ENCODE assay signal across 22 mouse cellular contexts in genomic region chr12:70097316-70097715, GRCm38 (mm10). TPM values are rescaled to one million over a fixed set of nuclear protein-coding genes. Genes with fewer than 3 reads are reported as not detected.
A peak's percentile ranks its signal among the peaks of the same experiment; 100 is the strongest.
DNase-seq lines count a peak whose midpoint lies in the region; ATAC-seq lines count a peak whose summit lies in the region.
"Had no signal": no experiment of that assay in that cellular context is flagged by ENCODE, and none has a peak within 500 bp of the region (broad histone marks: within the 10 kb centered on the region; RNA-seq: fewer than 3 reads in every experiment).

No protein-coding gene starts in this region.

- no peak for DNase-seq in frontal cortex, postnatal 36 days (ENCODE audit: low spot score in 2 of 2)
- DNase-seq in 3134 (ENCODE audit: extremely low read depth, insufficient read length, low spot score), result peak; percentile 25
- DNase-seq in adrenal gland, adult 18-20 months (ENCODE audit: low spot score in 2 of 2), result peak; percentile 37 to 66
- DNase-seq in adrenal gland, postnatal 36 days, result peak; percentile 88
- DNase-seq in layer of hippocampus, adult 9-10 months (ENCODE audit: low spot score), result no peak
- DNase-seq in liver, result no peak
- DNase-seq: B cell, adult 2 months; cerebellum, adult 9-11 months; kidney, adult 2 months; kidney, postnatal 10 days; liver, postnatal 0 days; lung, postnatal 10 days; right cerebral cortex, postnatal 4 days; thymus, postnatal 25 days had no signal

- ATAC-seq in frontal cortex, adult (ENCODE audit: low TSS enrichment), result 0 out of 2 replicates have a peak, but pooled peaks have one; percentile 28
- ATAC-seq: activated CD4-positive, CD25-positive, alpha-beta regulatory T cell, adult 4 months; forebrain, embryonic 16.5 days; inflammation-experienced regulatory T-cells, adult 6 months; liver, postnatal 0 days; midbrain, embryonic 16.5 days had no signal

RNA-seq across cellular contexts. Expression of gene Nin, which starts 16.2 kb away (rescaled TPM):
- total RNA-seq in adrenal gland, adult 18-20 months (2021), result 10 to 100 TPM; 25.6 to 27.8 TPM
- 10 to 100 TPM; 31.2 to 39.4 TPM for total RNA-seq in adrenal gland, postnatal 36 days (2021)

RNA-seq across cellular contexts. Expression of gene Abhd12b, which starts 56.6 kb away (rescaled TPM):
- total RNA-seq in adrenal gland, adult 18-20 months (2021), result not detected
- not detected for total RNA-seq in adrenal gland, postnatal 36 days (2021)
- total RNA-seq: CH12.LX; gastrocnemius, postnatal 4 days; layer of hippocampus, postnatal 14 days had no signal

Comparison
In these comparisons a context has a peak if more than half of its experiments do, and no peak if none do; other contexts are left out.
1. DNase-seq: peak in 3134 (single experiment), adrenal gland, adult 18-20 months (2 of 2) and adrenal gland, postnatal 36 days (2 of 2); none in frontal cortex, postnatal 36 days (0 of 2), layer of hippocampus, adult 9-10 months (single experiment) and liver (single experiment).